Mouse (Mus musculus) mature B cell (primary cell): Measurements from ENCODE around the gene Olfr1264.

Source experiments
- in situ Hi-C: fragments of 300-500 bp; cut with MboI; formaldehyde crosslinking; loops from 2 replicates; pipeline ENCODE4 v1.14.3; 2019

Gene Olfr1264

GRCm38 (mm10) chr2:90025477-90025876 lies at the start of gene Olfr1264:
Gene Olfr1264, minus strand, starts transcription at chr2:90025577.
- in situ Hi-C loops: no loop called here

- in situ Hi-C loops: no loop called here
Measured at GRCm38 (mm10) chr2:90070065-90070464, 44.7 kb upstream of the Olfr1264 start.

- in situ Hi-C loops: no loop called here
Measured at GRCm38 (mm10) chr2:90063494-90063893, 38.1 kb upstream of the Olfr1264 start, which contains the start of gene Olfr140. Gene Olfr140, minus strand, starts transcription at chr2:90063594.

GRCm38 (mm10) chr2:90035037-90035436 lies 9.7 kb upstream of the Olfr1264 start, which contains the start of gene Olfr1265:
Gene Olfr1265, plus strand, starts transcription at chr2:90035337.
- in situ Hi-C loops: no loop called here

- in situ Hi-C loops: no loop called here
Measured at GRCm38 (mm10) chr2:90011831-90012230, 13.5 kb downstream of the Olfr1264 start, which contains the start of gene Olfr1263. Gene Olfr1263, plus strand, starts transcription at chr2:90012131.

- in situ Hi-C loops: no loop called here
Measured at GRCm38 (mm10) chr2:89999845-90000244, 25.5 kb downstream of the Olfr1264 start, which contains the start of gene Olfr1262. Gene Olfr1262, plus strand, starts transcription at chr2:90000145.

- in situ Hi-C loops: no loop called here
Measured at GRCm38 (mm10) chr2:89990921-89991320, 34.5 kb downstream of the Olfr1264 start, which contains the start of gene Olfr1261. Gene Olfr1261, plus strand, starts transcription at chr2:89991221.

- in situ Hi-C loops: no loop called here
Measured at GRCm38 (mm10) chr2:89977709-89978108, 47.7 kb downstream of the Olfr1264 start.

GRCm38 (mm10) chr2:89974184-89974583 lies 51.2 kb downstream of the Olfr1264 start, which contains the start of gene Olfr1260:
Gene Olfr1260, plus strand, starts transcription at chr2:89974340.
- in situ Hi-C loops: no loop called here
